Mouse (Mus musculus): Measurements from ENCODE around the gene Myh8. TPM values are rescaled to one million over a fixed set of nuclear protein-coding genes. Genes with fewer than 3 reads are reported as not detected.

Myh8 gene
- polyA plus RNA-seq, 2 experiments = 39.3 to 74.2 TPM

DNA sequence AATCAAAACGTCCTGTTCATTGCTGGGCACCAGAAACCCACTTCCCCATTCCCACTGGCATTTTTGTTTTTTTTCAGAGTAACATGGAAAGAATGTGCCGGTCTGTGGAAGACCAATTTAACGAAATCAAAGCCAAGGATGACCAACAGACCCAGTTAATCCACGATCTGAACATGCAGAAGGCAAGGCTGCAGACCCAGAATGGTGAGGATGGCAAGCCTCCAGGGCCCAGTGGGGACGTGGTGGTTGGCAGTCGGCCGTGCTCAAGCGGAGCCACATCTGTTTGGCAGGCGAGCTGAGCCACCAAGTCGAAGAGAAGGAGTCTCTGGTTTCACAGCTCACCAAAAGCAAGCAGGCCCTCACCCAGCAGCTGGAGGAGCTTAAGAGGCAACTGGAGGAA lies 81.1 kb downstream of the Myh8 start:
- Histone ChIP-seq H3K4me1 (ENCODE audit: control insufficient read depth, insufficient read depth, low read length) (peaks cover 12% of the 10 kb centered on the region; the same call in 1 of the 2 replicates), H3K27me3 (ENCODE audit: control insufficient read depth, insufficient read depth, low read length) (no peaks in the 10 kb centered on the region), H3K4me3 (replicated peaks; ENCODE audit: low read length) (no peak overlapping the region), H3K4me2 (replicated peaks; ENCODE audit: low read depth, low read length, severe bottlenecking) (no peak overlapping the region), H3K9ac (ENCODE audit: low read depth, low read length, severe bottlenecking) (no peak overlapping the region), H3K27ac (replicated peaks; ENCODE audit: low read depth, low read length) (no peak overlapping the region), H3K36me3 (ENCODE audit: control insufficient read depth, insufficient read depth, low read length) (no peaks in the 10 kb centered on the region), H3K9me3 (ENCODE audit: control insufficient read depth, low read length) (no peaks in the 10 kb centered on the region)
- no peak for ATAC-seq (ENCODE audit: low FRiP score, low read depth)
- no peak for TF ChIP-seq POLR2A (IDR thresholded peaks at IDR 0.05; ENCODE audit: borderline replicate concordance, extremely low read depth, insufficient read depth, insufficient read length)
- DNase-seq (ENCODE audit: low spot score) = peak; percentile 47
- 38% methylated on average over 10 of the region's 10 CpGs for WGBS

Other genes starting within 250 kb of the Myh8 start
- gene Adprm, start 224.5 kb upstream of the Myh8 start, polyA plus RNA-seq (2012; rRNA removed) = 34.0 and 34.3 TPM in 2 replicates
- 33.3 and 38.1 TPM in 2 replicates for gene Adprm, start 224.5 kb upstream of the Myh8 start, polyA plus RNA-seq (2014; fragmentation: Nextera tagmentation; extraction: Ambion mirVana)
- gene Sco1, start 224.5 kb upstream of the Myh8 start, polyA plus RNA-seq (2012; rRNA removed) = 7.5 and 8.8 TPM in 2 replicates
- gene Sco1, start 224.5 kb upstream of the Myh8 start, polyA plus RNA-seq (2014; fragmentation: Nextera tagmentation; extraction: Ambion mirVana) = 14.8 and 15.8 TPM in 2 replicates
- 112 and 192 TPM in 2 replicates for gene Myh3, start 198.8 kb upstream of the Myh8 start, polyA plus RNA-seq (2012; rRNA removed)
- 145 and 205 TPM in 2 replicates for gene Myh3, start 198.8 kb upstream of the Myh8 start, polyA plus RNA-seq (2014; fragmentation: Nextera tagmentation; extraction: Ambion mirVana)
- 0.12 and 0.16 TPM in 2 replicates for gene Myh2, start 106.1 kb upstream of the Myh8 start, polyA plus RNA-seq (2012; rRNA removed)
- gene Myh2, start 106.1 kb upstream of the Myh8 start, polyA plus RNA-seq (2014; fragmentation: Nextera tagmentation; extraction: Ambion mirVana) = 0.30 and 0.39 TPM in 2 replicates
- 0.74 and 1.1 TPM in 2 replicates for gene Myh1, start 77.1 kb upstream of the Myh8 start, polyA plus RNA-seq (2012; rRNA removed)
- gene Myh1, start 77.1 kb upstream of the Myh8 start, polyA plus RNA-seq (2014; fragmentation: Nextera tagmentation; extraction: Ambion mirVana) = 1.5 and 2.4 TPM in 2 replicates
- 0.09 and 0.10 TPM in 2 replicates for gene Myh4, start 39.1 kb upstream of the Myh8 start, polyA plus RNA-seq (2012; rRNA removed)
- 0.11 and 0.36 TPM in 2 replicates for gene Myh4, start 39.1 kb upstream of the Myh8 start, polyA plus RNA-seq (2014; fragmentation: Nextera tagmentation; extraction: Ambion mirVana)
- gene Myh13, start 44.5 kb downstream of the Myh8 start, polyA plus RNA-seq (2012; rRNA removed) = 0.03 and 0.10 TPM in 2 replicates
- gene Myh13, start 44.5 kb downstream of the Myh8 start, polyA plus RNA-seq (2014; fragmentation: Nextera tagmentation; extraction: Ambion mirVana) = 0.21 and 0.46 TPM in 2 replicates
- gene Gas7, start 178.3 kb downstream of the Myh8 start, polyA plus RNA-seq (2012; rRNA removed) = 9.8 and 10.4 TPM in 2 replicates
- 17.2 and 18.2 TPM in 2 replicates for gene Gas7, start 178.3 kb downstream of the Myh8 start, polyA plus RNA-seq (2014; fragmentation: Nextera tagmentation; extraction: Ambion mirVana)

All from limb, embryonic 14.5 days (tissue).